Mouse (Mus musculus): ENCODE measurements around the gene Ndufb7.

DNA sequence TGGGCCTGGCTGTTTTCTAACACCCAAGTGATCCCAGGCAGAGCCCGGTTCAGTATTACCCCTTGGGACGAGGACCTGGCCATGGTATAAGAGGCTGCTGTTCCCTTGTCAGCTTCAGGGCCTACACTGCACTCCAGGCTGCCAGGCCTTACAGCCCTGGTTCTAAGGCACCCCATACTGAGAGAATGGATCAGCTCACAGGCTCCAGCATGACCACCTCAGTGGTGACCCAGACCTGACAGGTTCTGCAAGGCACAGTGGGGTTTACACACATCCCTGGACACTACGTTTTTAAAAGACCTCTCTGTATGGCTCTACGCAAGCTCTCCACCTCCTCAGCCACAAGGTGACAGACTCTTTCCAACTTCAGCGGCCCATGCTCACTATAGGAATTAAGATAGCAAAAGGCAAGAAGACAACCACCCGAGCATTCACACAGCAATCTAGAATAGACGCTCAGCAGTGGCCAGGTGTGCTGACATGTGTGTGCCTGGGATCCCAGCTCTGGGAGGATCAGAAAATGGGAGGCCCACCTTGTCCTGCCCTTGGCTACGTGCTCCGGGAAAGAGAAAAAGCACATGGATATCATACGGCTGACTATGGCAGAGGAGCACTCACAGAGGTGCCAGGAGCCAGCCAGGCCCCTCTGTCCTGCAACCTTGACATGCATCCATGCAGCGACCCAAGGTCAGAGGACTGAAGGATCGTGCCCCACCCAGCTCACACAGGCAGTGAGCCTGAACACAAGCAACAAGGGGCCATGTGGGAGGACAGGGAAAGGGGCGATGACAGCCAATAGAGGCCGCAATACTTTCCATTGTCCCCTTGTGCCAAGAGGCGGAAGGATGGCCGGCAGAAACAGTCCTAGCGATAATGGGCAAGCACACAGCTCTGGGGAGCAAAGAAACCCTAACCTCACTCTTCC lies 11.9 kb downstream of the Ndufb7 start:
- no peak for TF ChIP-seq TAL1 (IDR thresholded peaks at IDR 0.05; ENCODE audit: low read length)
- no peak for TF ChIP-seq GATA1 (IDR thresholded peaks at IDR 0.05; ENCODE audit: low read length)
